Mouse (Mus musculus) bone marrow, adult 2 months (tissue): ENCODE data around the gene Nt5c3b. TPM values are rescaled to one million over a fixed set of nuclear protein-coding genes. Genes with fewer than 3 reads are reported as not detected.

Source experiments
- H3K27ac ChIP-seq: fragments of 200-500 bp; 2 replicates; pipeline ENCODE4 v1.5.1; 2012; ENCODE audit warnings: low read depth, mild to moderate bottlenecking, control low read depth, inconsistent platforms, low read length; ENCODE audit not compliant: control insufficient read depth, poor library complexity, insufficient read depth
- H3K4me1 ChIP-seq: fragments of 200-500 bp; 2 replicates; pipeline ENCODE4 v1.6.1; 2011; ENCODE audit warnings: low read length; ENCODE audit not compliant: control insufficient read depth, insufficient read depth
- H3K4me3 ChIP-seq: fragments of 200-500 bp; replicated peaks from 2 replicates; pipeline ENCODE3; 2011; ENCODE audit warnings: mild to moderate bottlenecking, low read depth, low read length, control low read depth; ENCODE audit not compliant: control insufficient read depth
- CTCF ChIP-seq: fragments of 200-500 bp; IDR thresholded peaks from 2 replicates; pipeline ENCODE4 v1.5.1; 2011; ENCODE audit warnings: low read length, control low read depth; ENCODE audit not compliant: control insufficient read depth, insufficient read depth
- POLR2A ChIP-seq: fragments of 200-500 bp; IDR thresholded peaks from 2 replicates; pipeline ENCODE4 v1.6.1; 2011; ENCODE audit warnings: low read depth, mild to moderate bottlenecking, control low read depth, low read length, borderline replicate concordance; ENCODE audit not compliant: control insufficient read depth
- WGBS: fragments of 180-500 bp; shearing (Covaris S2); methylation state at CpG from one replicate; pipeline ENCODE4 v1.1.7; 2018; 5-methylcytosine and 5-hydroxymethylcytosine counted together
- polyA plus RNA-seq: library from polyadenylated mRNA; stranded (reverse); fragments of >200 nt; gene quantifications from 2 replicates; pipeline ENCODE4 v1.2.4, GENCODE M21; 2011; ENCODE audit warnings: low replicate concordance; ENCODE audit not compliant: missing spikeins, insufficient read depth, insufficient read length

Gene Nt5c3b
- polyA plus RNA-seq, 1 experiment, result 21.5 TPM

DNA sequence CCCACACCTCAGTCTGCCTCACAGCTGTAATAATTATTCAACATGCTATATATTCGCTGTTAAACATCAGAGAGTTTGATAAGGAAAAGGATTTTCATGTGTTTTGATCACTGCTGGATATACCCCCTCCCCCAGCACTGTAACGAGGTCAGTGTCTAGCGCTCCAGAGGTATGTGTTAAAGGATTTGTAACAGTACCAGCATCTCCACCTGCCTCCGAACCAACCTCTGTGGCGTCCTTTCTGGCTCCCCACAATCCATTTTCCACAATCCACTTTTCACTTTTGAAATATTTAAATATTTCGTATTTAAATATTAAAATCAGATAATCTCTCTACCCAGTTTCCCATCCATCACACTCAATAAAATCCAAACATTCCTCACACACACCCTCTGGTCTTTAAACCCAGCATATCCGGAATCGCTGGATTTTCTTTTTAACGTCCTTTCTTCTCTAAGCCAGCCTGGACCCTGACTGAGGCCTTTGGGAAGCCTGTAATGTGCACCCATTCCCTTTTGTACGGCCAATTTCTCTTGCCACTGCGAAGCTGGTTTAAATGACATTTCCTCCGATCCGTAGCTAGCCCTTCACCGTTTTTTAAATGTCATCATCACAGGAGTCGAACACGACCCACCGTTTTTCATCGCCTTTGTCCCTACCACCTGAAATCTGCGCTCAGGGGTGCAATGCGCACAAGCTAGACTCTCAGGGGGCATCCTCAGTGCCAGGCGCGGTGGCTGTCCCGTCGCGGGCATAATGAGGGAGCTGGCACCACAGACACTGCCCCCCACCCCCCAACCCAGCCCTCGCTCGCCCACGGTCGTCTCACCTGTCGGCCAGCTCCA lies 30.0 kb upstream of the Nt5c3b start:
- peak overlapping the region; percentile 93 for H3K4me3 ChIP-seq
- H3K27ac ChIP-seq, result no peak overlapping the region
- WGBS, result 11% methylated on average over 30 of the region's 30 CpGs
- TF ChIP-seq CTCF (no peak), POLR2A (no peak)
- H3K4me1 ChIP-seq, result no peaks in the 10 kb centered on the region; the same call in 1 of the 2 replicates

DNA sequence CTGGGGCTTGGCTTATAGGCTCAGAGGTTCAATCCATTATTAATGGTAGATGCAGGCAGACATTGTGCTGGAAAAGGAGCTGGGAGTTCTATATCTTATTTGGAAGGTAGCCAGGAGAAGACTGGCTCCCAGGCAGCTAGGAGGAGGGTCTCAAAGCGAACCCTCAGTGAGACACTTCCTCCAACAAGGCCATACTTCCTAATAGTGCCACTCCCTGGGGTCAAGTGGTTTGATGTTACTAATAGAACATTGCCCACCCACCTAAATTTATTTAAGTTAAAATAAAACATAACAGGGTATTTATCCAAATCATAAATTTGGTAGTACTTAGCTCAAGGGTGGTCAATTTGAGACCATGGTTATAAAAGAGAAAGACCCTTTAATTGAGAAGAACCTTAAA lies 24.2 kb upstream of the Nt5c3b start:
- WGBS, result 52% methylated on average over 1 of the region's 1 CpGs
- Histone ChIP-seq H3K4me3 (no peak overlapping the region), H3K4me1 (no peaks in the 10 kb centered on the region; the same call in 1 of the 2 replicates), H3K27ac (no peak overlapping the region)
- TF ChIP-seq POLR2A (no peak), CTCF (no peak)

DNA sequence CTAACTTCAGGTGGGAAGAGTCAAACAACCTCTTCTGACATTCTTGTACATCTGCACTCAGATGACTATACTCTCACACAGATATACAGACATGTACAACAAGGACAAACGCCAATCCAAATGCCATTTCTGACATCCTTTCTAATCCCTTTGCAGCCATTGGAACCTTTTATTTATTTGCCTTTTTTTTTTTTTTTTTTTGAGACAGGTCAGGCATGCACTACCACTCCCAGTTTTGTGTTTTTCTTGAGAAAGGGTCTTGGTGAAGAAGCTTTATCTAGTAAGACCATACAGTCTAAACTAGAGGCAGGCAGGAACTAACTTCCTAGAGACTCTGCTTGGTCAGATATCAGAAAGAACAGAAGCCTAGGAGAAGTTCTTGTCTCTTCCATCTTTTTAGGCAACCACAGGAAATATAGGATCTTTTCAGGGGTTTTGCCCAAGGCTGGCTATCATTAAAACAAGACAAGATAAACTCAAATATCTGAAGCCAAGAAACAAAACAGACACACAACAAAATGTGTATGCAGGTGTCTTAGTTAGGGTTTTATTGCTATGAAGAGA lies 23.7 kb upstream of the Nt5c3b start:
- TF ChIP-seq POLR2A (no peak), CTCF (no peak)
- H3K4me3 ChIP-seq, result no peak overlapping the region
- no peaks in the 10 kb centered on the region for H3K4me1 ChIP-seq
- WGBS, result 71% methylated on average over 1 of the region's 1 CpGs
- no peak overlapping the region for H3K27ac ChIP-seq

DNA sequence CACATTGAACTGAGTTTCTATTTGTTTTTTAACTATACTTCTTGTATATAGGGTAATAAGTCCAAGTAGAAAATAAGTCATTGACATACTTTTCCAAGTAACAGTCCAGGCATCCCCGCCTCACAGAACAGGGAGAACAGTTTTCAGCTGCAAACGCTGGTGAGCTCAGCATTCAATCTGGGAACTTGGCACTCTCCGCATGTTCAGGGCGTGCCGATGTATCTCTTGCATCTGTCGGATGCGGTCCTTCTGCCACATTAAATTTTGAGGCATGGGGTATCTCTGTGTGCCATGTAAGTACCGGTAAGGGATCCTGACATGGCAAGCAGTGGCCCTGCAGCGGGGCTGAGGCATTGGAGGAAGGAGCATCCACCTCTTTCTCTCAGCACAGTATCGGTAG lies 21.1 kb upstream of the Nt5c3b start:
- Histone ChIP-seq H3K4me3 (no peak overlapping the region), H3K27ac (no peak overlapping the region), H3K4me1 (no peaks in the 10 kb centered on the region; the same call in 1 of the 2 replicates)
- no peak for TF ChIP-seq POLR2A
- no peak for TF ChIP-seq CTCF
- 89% methylated on average over 10 of the region's 10 CpGs for WGBS

DNA sequence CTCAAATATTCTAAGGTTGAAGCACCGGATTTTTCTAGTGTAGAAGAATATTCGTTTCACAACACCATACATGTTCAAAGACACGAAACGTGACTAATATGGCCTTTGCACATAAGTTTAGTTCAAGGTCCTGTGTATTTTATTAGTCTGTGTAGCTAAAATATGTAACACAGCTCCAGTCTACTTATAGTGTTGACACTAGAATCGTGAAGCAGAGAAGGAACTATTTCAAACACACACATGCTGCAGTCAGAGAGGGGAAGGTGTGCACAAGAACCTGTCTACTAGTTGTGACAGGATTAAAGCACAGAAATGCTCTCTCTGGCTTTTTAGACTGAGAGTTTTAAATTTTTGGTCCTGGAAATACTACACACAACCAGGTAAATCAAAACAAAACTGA lies 16.1 kb upstream of the Nt5c3b start:
- H3K4me3 ChIP-seq, result no peak overlapping the region
- TF ChIP-seq CTCF, result no peak
- H3K27ac ChIP-seq, result no peak overlapping the region
- WGBS, result 78% methylated on average over 5 of the region's 5 CpGs
- H3K4me1 ChIP-seq, result no peaks in the 10 kb centered on the region; the same call in 1 of the 2 replicates

DNA sequence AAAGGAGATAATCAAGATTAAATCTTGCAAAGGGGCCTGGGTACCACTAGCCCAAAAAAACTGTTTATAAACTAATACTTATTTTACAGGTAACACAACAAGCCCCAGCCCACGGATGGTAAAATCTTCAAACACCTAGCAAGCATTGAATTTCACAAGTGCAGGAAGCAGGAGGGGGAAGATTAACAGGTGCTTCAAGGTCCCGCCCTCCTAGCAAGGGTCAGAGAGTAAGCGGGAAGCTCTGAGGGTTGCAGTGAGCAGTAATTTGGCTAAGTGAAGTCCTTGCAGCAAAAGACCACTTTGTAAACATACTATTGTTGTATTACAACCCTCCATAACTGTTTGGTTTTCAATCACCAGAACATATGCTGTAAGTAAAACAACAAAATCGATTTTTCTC lies 15.6 kb upstream of the Nt5c3b start:
- Histone ChIP-seq H3K4me1 (no peaks in the 10 kb centered on the region; the same call in 1 of the 2 replicates), H3K27ac (no peak overlapping the region), H3K4me3 (no peak overlapping the region)
- TF ChIP-seq POLR2A (no peak), CTCF (no peak)
- WGBS, result 68% methylated on average over 4 of the region's 4 CpGs

DNA sequence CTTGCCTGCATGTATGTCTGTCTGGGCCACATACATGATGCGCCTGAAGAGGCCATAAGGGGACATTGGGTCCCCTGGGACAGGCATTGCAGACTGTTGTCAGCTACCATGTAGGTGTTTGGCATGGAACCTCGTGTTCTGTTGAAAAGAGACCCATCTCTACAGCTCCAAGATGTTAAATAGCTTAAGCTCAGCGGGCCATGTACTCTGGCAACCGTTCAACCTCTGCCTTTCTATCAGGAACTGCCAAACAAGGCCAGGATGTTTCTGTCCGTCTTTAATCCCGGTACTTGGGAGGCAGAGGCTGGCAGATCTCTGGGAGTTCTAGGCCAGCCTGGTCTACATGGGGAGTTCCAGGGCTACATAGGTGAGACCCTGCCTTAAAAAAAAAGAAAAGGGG lies 1.0 kb upstream of the Nt5c3b start:
- no peak overlapping the region for H3K4me3 ChIP-seq
- H3K4me1 ChIP-seq, result peaks cover 1% of the 10 kb centered on the region; the same call in 1 of the 2 replicates
- TF ChIP-seq POLR2A (no peak), CTCF (no peak)
- no peak overlapping the region for H3K27ac ChIP-seq
- 84% methylated on average over 6 of the region's 6 CpGs for WGBS

DNA sequence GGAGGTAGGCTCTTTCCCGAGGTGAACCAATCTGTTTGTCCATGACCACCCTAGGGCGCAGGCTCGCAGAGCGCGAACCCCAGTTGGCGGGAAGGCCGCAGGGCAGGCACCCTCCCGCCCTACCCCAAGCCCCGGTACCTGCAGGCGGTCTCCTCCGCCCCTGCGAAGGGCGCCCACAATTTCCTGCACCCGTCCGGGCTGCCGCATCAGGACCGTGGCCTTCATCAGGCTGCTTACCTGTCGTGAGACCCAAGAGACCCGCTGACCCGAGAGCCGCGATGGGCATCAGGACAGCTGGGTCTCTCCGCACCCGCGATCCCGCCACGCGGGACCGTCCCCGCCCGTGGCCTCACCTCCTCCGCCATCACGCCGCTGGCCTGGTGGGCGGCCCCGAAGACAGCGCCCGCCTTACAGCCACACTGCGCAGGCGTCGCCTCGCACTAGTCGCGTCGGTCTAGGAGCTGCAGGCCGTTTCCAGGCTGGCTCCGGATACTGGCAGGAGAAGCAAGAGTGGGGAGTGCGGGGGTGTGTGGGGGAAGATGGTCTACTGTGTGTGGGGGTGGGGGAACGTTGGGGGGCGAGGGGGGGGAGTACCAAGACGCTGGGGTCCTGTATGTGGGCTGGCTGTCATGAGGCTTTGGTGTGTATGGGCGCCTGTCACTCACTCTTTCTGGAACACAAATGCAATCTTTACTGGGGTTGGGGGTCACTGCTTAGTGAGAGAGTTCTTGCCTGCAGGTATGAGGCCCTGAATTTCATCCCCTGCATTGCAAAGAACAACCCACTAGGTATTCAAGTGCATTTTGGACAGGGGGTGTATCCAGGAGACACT lies 701 bp downstream of the Nt5c3b start:
- Histone ChIP-seq H3K4me3 (peak overlapping the region; percentile 84), H3K27ac (peak overlapping the region; percentile 42; the same call in 1 of the 2 replicates), H3K4me1 (peaks cover 1% of the 10 kb centered on the region; the same call in 1 of the 2 replicates)
- peak; percentile 81; the same call in 1 of the 2 replicates for TF ChIP-seq POLR2A
- TF ChIP-seq CTCF, result no peak
- under 1% methylated on average over 52 of the region's 52 CpGs for WGBS
